Mouse (Mus musculus) MEL (cell line): Measurements from ENCODE around the gene Arhgef16. TPM values are rescaled to one million over a fixed set of nuclear protein-coding genes. Genes with fewer than 3 reads are reported as not detected.

Experiments
- DNase-seq: peaks from one replicate; pipeline ENCODE4 v3.0.0; 2011; ENCODE audit warnings: low read depth, low spot score
- H3K27ac ChIP-seq: 2 replicates; pipeline ENCODE4 v1.5.1; 2012; ENCODE audit warnings: low read depth, mild to moderate bottlenecking, control low read depth, low read length, moderate library complexity; ENCODE audit not compliant: control insufficient read depth
- H3K27me3 ChIP-seq, 2 experiments: fragments of 150-350 bp in 1 of 2; sonication (generic) in 1 of 2; 2 replicates each; pipeline ENCODE4 v1.6.1; 2012; ENCODE audit warnings: low read length in 2 of 2, mild to moderate bottlenecking in 2 of 2, improper control_type of control experiment in 1 of 2, moderate library complexity in 1 of 2; ENCODE audit not compliant: insufficient read depth in 2 of 2, control insufficient read depth in 1 of 2
- H3K36me3 ChIP-seq, 2 experiments: 2 replicates each; pipeline ENCODE4 v1.6.1; 2012 to 2014; ENCODE audit warnings: low read length in 2 of 2, improper control_type of control experiment in 1 of 2, inconsistent platforms in 1 of 2, mild to moderate bottlenecking in 1 of 2; ENCODE audit not compliant: insufficient read depth in 2 of 2, control insufficient read depth in 1 of 2
- H3K4me1 ChIP-seq, 2 experiments: fragments of 150-350 bp in 1 of 2; sonication (generic) in 1 of 2; 2 replicates each; pipeline ENCODE4 v1.6.1; 2012; ENCODE audit warnings: low read length in 2 of 2, improper control_type of control experiment in 1 of 2, mild to moderate bottlenecking in 1 of 2; ENCODE audit not compliant: insufficient read depth in 2 of 2, control insufficient read depth in 1 of 2
- H3K4me3 ChIP-seq, 2 experiments: fragments of 150-350 bp in 1 of 2; sonication (generic) in 1 of 2; 2 replicates each; pipeline ENCODE4 v1.5.1; 2012; ENCODE audit warnings: low read depth in 2 of 2, low read length in 2 of 2, mild to moderate bottlenecking in 2 of 2, moderate library complexity in 2 of 2, control low read depth in 1 of 2, improper control_type of control experiment in 1 of 2; ENCODE audit not compliant: control insufficient read depth in 1 of 2, insufficient read depth in 1 of 2
- H3K79me2 ChIP-seq: 2 replicates; pipeline ENCODE4 v1.6.1; 2012; ENCODE audit warnings: mild to moderate bottlenecking, low read length, moderate library complexity; ENCODE audit not compliant: control insufficient read depth, poor library complexity, insufficient read depth
- H3K9ac ChIP-seq: 2 replicates; pipeline ENCODE4 v1.6.1; 2012; ENCODE audit warnings: low read depth, mild to moderate bottlenecking, control low read depth, low read length, moderate library complexity; ENCODE audit not compliant: control insufficient read depth, poor library complexity, severe bottlenecking
- H3K9me3 ChIP-seq: fragments of 150-350 bp; sonication (generic); replicated peaks from 2 replicates; pipeline ENCODE4 v1.6.1; 2012; ENCODE audit warnings: mild to moderate bottlenecking, low read length, improper control_type of control experiment, moderate library complexity; ENCODE audit not compliant: insufficient read depth
- BHLHE40 ChIP-seq: IDR thresholded peaks from 2 replicates; pipeline ENCODE4 v1.6.1; 2012; ENCODE audit warnings: low read depth, mild to moderate bottlenecking, inconsistent platforms, low read length, improper control_type of control experiment, borderline replicate concordance
- CHD1 ChIP-seq: IDR thresholded peaks from 2 replicates; pipeline ENCODE4 v1.6.1; 2012; ENCODE audit warnings: low read depth, mild to moderate bottlenecking, inconsistent platforms, low read length, improper control_type of control experiment
- CTCF ChIP-seq, 3 experiments: IDR thresholded peaks in 2 of 3; conservative IDR thresholded peaks in 1 of 3; 2 replicates each; pipeline ENCODE4 v1.5.1; 2011 to 2012; ENCODE audit warnings: low read length in 3 of 3, low read depth in 2 of 3, mild to moderate bottlenecking in 2 of 3, improper control_type of control experiment in 1 of 3, inconsistent platforms in 1 of 3, mixed read lengths in 1 of 3, moderate library complexity in 1 of 3; ENCODE audit not compliant: control insufficient read depth in 1 of 3, insufficient read depth in 1 of 3, poor library complexity in 1 of 3, severe bottlenecking in 1 of 3
- GABPA ChIP-seq: IDR thresholded peaks from 2 replicates; pipeline ENCODE4 v1.6.1; 2012; ENCODE audit warnings: low read depth, mild to moderate bottlenecking, inconsistent platforms, low read length, improper control_type of control experiment, moderate library complexity
- HCFC1 ChIP-seq: IDR thresholded peaks from 2 replicates; pipeline ENCODE4 v1.6.1; 2012; ENCODE audit warnings: low read depth, mild to moderate bottlenecking, inconsistent platforms, low read length, improper control_type of control experiment, moderate library complexity
- KAT2A ChIP-seq: conservative IDR thresholded peaks from 2 replicates; pipeline ENCODE4 v1.6.1; 2012; ENCODE audit warnings: low read depth, low read length, improper control_type of control experiment, inconsistent platforms
- MAX ChIP-seq: IDR thresholded peaks from 2 replicates; pipeline ENCODE4 v1.6.1; 2011; ENCODE audit warnings: low read length, improper control_type of control experiment
- NELFE ChIP-seq: IDR thresholded peaks from 2 replicates; pipeline ENCODE4 v1.6.1; 2011; ENCODE audit warnings: low read depth, low read length, improper control_type of control experiment
- NRF1 ChIP-seq: IDR thresholded peaks from 2 replicates; pipeline ENCODE4 v1.6.1; 2014; ENCODE audit warnings: low read depth, mild to moderate bottlenecking, inconsistent platforms, low read length, improper control_type of control experiment, moderate library complexity; ENCODE audit not compliant: poor library complexity, insufficient read depth, severe bottlenecking
- POLR2AphosphoS2 ChIP-seq: IDR thresholded peaks from 2 replicates; pipeline ENCODE4 v1.6.1; 2011; ENCODE audit warnings: low read length, improper control_type of control experiment
- POLR2AphosphoS5 ChIP-seq: IDR thresholded peaks from 2 replicates; pipeline ENCODE4 v1.6.1; 2012; ENCODE audit warnings: low read depth, borderline replicate concordance, mild to moderate bottlenecking, inconsistent platforms, low read length, moderate library complexity, mixed read lengths
- RCOR1 ChIP-seq: IDR thresholded peaks from 2 replicates; pipeline ENCODE4 v1.6.1; 2012; ENCODE audit warnings: low read depth, mild to moderate bottlenecking, inconsistent platforms, low read length, improper control_type of control experiment
- SMC3 ChIP-seq: IDR thresholded peaks from 2 replicates; pipeline ENCODE4 v1.6.1; 2011; ENCODE audit warnings: low read depth, low read length, improper control_type of control experiment
- TAL1 ChIP-seq: IDR thresholded peaks from 2 replicates; pipeline ENCODE4 v1.6.1; 2012; ENCODE audit warnings: mild to moderate bottlenecking, inconsistent platforms, low read length, moderate library complexity, mixed read lengths
- TBP ChIP-seq: IDR thresholded peaks from 2 replicates; pipeline ENCODE4 v1.8.0; 2011; ENCODE audit warnings: low read depth, low read length, improper control_type of control experiment
- TCF12 ChIP-seq: IDR thresholded peaks from 2 replicates; pipeline ENCODE4 v1.6.1; 2014; ENCODE audit warnings: low read depth, mild to moderate bottlenecking, inconsistent platforms, low read length, improper control_type of control experiment, moderate library complexity
- USF2 ChIP-seq, 2 experiments: IDR thresholded peaks; 2 replicates each; pipeline ENCODE4 v1.6.1; 2011 to 2012; ENCODE audit warnings: improper control_type of control experiment in 2 of 2, low read length in 2 of 2, borderline replicate concordance in 1 of 2, inconsistent platforms in 1 of 2, low read depth in 1 of 2, mild to moderate bottlenecking in 1 of 2; ENCODE audit not compliant: insufficient read depth in 1 of 2
- ZNF384 ChIP-seq: IDR thresholded peaks from 2 replicates; pipeline ENCODE4 v1.6.1; 2012; ENCODE audit warnings: low read depth, mild to moderate bottlenecking, inconsistent platforms, low read length, improper control_type of control experiment
- polyA plus RNA-seq, 2 experiments: library from polyadenylated mRNA; stranded (reverse) in 1 of 2; unstranded in 1 of 2; fragments of >175 nt in 1 of 2; fragments of >200 nt in 1 of 2; gene quantifications; 2 replicates each; pipeline versions ENCODE4 v1.2.1 to v1.2.4; 2012; ENCODE audit warnings: low replicate concordance in 2 of 2, low read depth in 1 of 2; ENCODE audit not compliant: insufficient read length in 2 of 2, insufficient read depth in 1 of 2, missing spikeins in 1 of 2
- total RNA-seq: library from RNA; depleted of rRNA; stranded (reverse); fragments of 300-350 nt; gene quantifications from 2 replicates; pipeline ENCODE4 v1.2.3, GENCODE M21; 2012

Arhgef16 gene
- total and polyA plus RNA-seq, 3 experiments, result not detected

DNA sequence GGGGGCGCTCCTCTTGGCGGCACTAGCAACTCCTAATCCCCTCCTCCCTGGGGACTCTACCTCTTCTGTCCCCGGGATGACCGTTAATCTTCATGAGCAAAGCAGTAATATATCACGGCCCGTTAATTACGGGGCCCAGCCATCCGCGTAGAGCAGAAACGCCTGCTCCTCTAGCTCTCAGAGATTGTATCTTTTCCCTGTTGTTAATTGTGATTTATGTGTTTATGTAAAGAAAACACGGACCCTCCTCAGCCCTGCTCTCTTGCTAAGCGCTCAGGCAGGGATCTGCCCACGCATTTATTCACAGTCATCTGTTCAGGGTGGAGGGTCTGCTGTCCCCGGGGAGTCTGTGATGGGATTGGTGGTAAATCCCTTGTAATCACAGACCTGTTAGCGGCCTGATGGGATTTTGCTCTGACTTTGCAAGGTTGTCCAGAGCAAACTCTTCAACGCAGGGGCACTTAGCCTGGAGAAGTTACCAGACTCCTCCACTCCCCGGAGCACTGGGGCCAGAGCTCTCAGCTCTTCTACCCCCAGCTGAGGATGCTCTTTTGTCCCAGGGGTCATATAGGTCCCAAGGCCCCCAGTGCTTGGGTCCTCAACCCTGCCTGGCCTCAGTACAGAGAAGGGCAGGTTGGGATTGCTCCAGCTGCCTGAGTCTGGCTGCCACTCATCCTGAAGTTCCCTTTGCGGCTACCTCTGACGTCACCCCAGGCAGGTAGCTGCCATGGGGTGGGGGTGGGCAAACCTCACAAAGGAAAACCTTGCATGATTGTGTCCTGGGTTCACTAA, 45.5 kb upstream of the Arhgef16 start:
- Histone ChIP-seq H3K9ac (no peak overlapping the region), H3K9me3 (no peaks in the 10 kb centered on the region; the same call in 1 of the 2 replicates), H3K27me3 (no peaks in the 10 kb centered on the region; a peak in 1 of 4 replicates), H3K4me3 (no peak overlapping the region), H3K36me3 (no peaks in the 10 kb centered on the region), H3K27ac (no peak overlapping the region), H3K79me2 (no peaks in the 10 kb centered on the region), H3K4me1 (no peaks in the 10 kb centered on the region)
- DNase-seq, result no peak
- TF ChIP-seq GABPA (no peak), MAX (no peak), TAL1 (no peak)

DNA sequence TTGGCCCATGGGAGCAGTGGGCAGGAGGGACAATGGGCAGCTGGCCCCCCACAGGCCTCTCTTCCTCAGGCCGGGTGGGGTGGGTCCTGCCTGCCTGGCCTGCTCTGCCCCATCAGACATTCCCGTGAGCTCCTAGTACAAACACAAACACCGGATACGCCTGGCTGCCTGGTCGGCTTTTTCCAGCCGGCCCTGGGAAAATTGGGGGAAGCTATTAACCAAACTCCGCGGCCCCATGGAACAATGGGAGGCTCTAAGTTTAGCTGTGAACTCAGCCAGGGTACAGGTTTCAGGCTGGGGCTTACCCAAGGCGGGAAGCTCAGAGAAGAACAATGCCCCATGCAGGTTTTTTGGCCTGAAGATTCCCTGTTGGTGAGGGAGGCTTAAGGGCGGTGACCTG, 35.2 kb upstream of the Arhgef16 start:
- Histone ChIP-seq H3K79me2 (no peaks in the 10 kb centered on the region), H3K4me1 (no peaks in the 10 kb centered on the region), H3K27me3 (no peaks in the 10 kb centered on the region), H3K27ac (no peak overlapping the region), H3K9me3 (no peaks in the 10 kb centered on the region), H3K4me3 (no peak overlapping the region), H3K9ac (no peak overlapping the region), H3K36me3 (no peaks in the 10 kb centered on the region)
- no peak for DNase-seq
- TF ChIP-seq CHD1, result no peak
- no peak for TF ChIP-seq TBP
- TF ChIP-seq NRF1, result no peak
- TF ChIP-seq POLR2AphosphoS5, result no peak
- TF ChIP-seq ZNF384, result no peak
- TF ChIP-seq CTCF (IDR thresholded peaks at IDR 0.05 in 2 of 3, conservative IDR thresholded peaks at IDR 0.05 in 1 of 3; ENCODE audit: control insufficient read depth in 1 of 3, insufficient read depth in 1 of 3, low read depth in 2 of 3, low read length in 3 of 3, poor library complexity in 1 of 3, severe bottlenecking in 1 of 3), result no peak
- no peak for TF ChIP-seq HCFC1
- TF ChIP-seq USF2 (IDR thresholded peaks at IDR 0.05; ENCODE audit: borderline replicate concordance in 1 of 2, insufficient read depth in 1 of 2, low read depth in 1 of 2, low read length in 2 of 2), result no peak
- TF ChIP-seq SMC3, result no peak
- TF ChIP-seq BHLHE40, result no peak
- no peak for TF ChIP-seq TCF12
- no peak for TF ChIP-seq NELFE
- no peak for TF ChIP-seq KAT2A
- no peak for TF ChIP-seq RCOR1
- no peak for TF ChIP-seq POLR2AphosphoS2
